Mouse (Mus musculus): ENCODE measurements at regions not wholly inside any gene's neighbourhood (a gene's known extent, or its start where the extent isn't known, plus 50 kb on each side); places are given as distances from the start of the nearest gene placed in this dataset.

DNA sequence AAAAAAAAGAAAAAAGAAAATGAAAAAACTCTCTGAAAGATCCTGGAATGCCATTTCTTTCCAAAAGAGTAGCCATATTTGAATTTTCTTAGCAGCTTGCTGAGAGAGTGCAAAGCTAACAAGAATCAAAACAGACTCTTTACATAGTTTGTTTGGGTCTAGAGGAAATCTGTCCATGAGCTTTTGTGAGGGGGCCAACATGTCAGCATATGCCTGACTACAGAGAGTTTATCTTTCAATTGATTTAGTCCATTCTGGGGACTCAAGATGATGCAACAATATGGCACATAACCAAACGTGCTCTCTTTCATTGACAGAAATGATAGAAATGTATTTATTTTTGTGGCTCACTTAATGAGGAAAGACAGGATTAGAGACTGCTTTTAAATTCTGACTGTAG is 822.8 kb upstream of the Acvr2a start:
- no peak for TF ChIP-seq POLR2A (IDR thresholded peaks at IDR 0.05; ENCODE audit: insufficient read length, low read depth)
- TF ChIP-seq REST (IDR thresholded peaks at IDR 0.05; ENCODE audit: insufficient read depth, insufficient read length), result no peak
- TF ChIP-seq POLR2AphosphoS2 (IDR thresholded peaks at IDR 0.05; ENCODE audit: insufficient read length, low read depth), result no peak
- no peak for TF ChIP-seq MAX (IDR thresholded peaks at IDR 0.05; ENCODE audit: low read depth)
